Mouse (Mus musculus) 416B (cell line): ENCODE data around the gene Gm49318.
A peak's percentile ranks its signal among the peaks of the same experiment; 100 is the strongest.

Source experiments
- DNase-seq: peaks from one replicate; pipeline ENCODE4 v3.0.0; 2011; ENCODE audit warnings: low read depth

Gene Gm49318

GRCm38 (mm10) chr9:22069881-22070553 is 1.0 kb downstream of the Gm49318 start:
- DNase-seq = peak; percentile 40

DNA sequence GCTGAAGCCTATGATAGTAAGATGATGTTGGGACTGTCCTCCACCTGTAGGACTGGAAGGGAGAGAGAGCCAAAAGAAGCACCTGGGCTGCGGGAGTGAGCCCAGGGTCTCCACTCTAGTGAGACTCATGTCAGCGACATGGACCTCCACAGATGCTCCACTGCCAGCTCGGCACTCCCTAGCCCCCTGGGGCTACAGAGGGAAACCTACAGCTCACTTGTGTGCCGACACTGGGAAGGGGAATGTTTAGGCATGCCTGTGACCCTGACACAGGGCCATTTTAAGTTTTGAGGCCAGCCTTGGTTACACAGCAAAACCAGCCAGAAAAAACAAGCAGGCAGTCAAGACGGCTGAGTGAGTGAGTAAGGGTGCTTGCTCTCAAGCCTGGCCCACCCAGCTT is 3.9 kb downstream of the Gm49318 start:
- DNase-seq = no peak

GRCm38 (mm10) chr9:22066433-22066832 is 4.6 kb downstream of the Gm49318 start:
- DNase-seq = peak; percentile 64

- no peak for DNase-seq
Observed at GRCm38 (mm10) chr9:22065642-22066041, 5.4 kb downstream of the Gm49318 start.

- DNase-seq = no peak
Observed at GRCm38 (mm10) chr9:22064341-22064740, 6.7 kb downstream of the Gm49318 start.

DNA sequence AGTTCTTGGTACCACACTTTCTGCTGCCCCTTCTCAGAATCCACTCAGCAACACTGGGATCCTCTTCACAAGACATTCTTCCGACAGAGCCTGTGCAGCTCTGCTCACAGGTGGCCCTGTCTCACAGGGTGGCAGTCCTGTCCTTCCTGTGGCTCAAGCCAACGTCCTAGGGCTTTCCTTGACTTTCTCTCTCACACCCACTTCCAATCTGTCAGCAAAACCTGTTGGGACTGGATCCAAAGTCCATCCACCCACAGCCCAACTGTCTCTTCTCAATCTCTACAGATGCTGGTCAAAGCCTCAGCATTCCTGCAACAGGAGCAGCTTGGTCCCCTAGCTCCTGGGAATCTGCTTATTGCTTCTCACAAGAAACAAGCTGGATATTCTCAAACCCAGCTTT is 9.7 kb downstream of the Gm49318 start:
- no peak for DNase-seq

DNA sequence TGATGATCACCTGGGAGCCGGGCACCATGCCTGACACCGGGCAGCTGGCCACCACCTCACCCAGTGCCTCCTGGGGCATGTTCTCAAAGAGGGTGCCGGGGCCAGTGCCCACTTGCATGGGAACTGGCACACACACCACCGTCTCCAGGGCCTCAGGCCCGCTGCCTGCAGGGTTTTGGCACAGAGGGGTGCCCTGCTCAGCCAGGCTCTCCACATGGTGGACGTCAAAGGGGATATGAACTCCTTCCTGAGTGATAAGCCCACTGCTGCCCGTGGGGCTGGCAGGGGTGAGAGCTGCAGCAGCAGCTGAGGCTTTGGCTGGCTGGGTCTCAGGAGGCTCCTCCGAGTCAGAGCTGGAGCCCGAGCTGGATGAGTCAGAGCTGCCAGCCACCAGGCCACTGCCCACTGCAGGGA is 13.0 kb downstream of the Gm49318 start:
- peak; percentile 22 for DNase-seq

DNA sequence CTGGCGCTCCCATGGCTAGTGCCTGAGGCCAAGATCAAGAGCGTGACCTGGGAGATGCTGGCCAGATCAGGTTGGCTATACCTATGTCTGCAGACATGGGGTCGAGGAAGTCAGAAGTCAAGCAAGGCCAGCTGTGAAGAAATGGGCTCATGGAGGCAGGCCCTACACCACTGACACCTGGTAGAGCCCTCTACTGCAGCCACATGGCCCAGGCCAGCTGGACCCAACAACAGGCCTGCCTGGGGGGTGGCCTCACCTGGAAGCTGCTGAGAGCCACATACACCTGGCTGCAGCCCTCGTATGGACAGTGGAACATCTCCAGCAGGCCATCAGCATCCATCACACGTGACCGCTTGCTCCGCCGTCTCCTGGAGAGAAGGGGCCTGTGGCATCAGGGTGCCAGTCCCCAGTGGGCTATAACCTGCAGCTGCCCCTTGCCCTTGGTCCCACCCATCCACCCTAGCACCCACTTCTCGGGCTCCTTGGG is 14.0 kb downstream of the Gm49318 start:
- DNase-seq = no peak

GRCm38 (mm10) chr9:22056303-22056910 is 14.7 kb downstream of the Gm49318 start:
- no peak for DNase-seq

DNA sequence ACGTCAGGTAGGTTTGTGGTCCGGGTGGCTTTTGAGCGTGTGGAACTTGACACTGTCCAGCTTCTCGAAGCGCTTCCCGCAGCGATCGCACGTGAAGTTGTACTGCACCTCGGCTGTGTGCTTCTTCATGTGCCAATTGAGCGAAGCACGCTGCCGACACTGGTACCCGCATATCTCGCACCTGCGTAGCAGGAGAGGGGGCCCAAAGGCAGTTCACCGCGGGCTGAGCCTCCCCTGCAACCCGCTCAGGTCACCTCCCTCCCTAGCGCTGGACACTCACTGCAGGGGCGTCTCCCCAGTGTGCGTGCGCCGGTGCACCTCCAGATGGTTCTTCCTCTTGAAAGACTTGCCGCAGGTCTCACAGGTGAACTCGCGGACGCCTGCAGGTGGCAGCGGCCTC is 15.3 kb downstream of the Gm49318 start:
- no peak for DNase-seq

DNA sequence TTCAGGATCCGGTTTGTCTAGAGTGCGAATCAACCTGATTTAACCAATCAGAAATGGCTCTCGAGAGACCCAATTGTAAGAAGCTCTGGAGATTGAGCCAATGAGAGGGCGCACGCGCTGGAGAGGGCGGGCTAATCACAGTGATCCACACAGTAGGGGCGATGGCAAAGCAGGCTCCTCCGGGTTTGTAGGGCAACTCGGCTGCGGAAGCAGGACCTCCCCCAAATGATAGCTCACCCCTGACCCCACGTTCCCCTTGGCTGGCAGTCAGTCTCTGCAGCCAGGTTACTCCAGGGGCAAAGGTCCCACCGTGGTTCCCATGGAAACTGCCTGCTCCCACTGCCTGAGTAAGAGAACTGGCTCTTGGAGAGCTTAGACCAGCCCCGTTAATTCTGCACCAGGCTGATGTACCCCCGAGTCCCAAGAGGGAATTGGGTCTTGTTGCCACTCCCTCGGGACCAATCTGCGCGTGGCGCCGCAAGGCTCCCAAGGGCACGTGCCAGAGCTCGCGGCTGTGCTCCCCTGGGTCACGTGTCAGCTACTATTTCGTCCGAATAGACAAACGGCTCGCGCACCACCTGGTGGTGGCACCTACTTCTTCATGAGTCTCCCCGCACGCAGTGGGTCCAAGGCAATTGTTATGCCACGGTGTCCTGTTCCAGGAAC is 16.5 kb downstream of the Gm49318 start:
- no peak for DNase-seq

- no peak for DNase-seq
Observed at GRCm38 (mm10) chr9:22053657-22054056, 17.4 kb downstream of the Gm49318 start.

- no peak for DNase-seq
Observed at GRCm38 (mm10) chr9:22051958-22052254, 19.2 kb downstream of the Gm49318 start, which contains the start of gene Elavl3. TSS of gene Elavl3 (minus strand) at chr9:22052023.

GRCm38 (mm10) chr9:22051161-22051957 is 19.7 kb downstream of the Gm49318 start:
- DNase-seq = no peak

- DNase-seq = no peak
Observed at GRCm38 (mm10) chr9:22050351-22050889, 20.6 kb downstream of the Gm49318 start.

- no peak for DNase-seq
Observed at GRCm38 (mm10) chr9:22049721-22050270, 21.3 kb downstream of the Gm49318 start.

DNA sequence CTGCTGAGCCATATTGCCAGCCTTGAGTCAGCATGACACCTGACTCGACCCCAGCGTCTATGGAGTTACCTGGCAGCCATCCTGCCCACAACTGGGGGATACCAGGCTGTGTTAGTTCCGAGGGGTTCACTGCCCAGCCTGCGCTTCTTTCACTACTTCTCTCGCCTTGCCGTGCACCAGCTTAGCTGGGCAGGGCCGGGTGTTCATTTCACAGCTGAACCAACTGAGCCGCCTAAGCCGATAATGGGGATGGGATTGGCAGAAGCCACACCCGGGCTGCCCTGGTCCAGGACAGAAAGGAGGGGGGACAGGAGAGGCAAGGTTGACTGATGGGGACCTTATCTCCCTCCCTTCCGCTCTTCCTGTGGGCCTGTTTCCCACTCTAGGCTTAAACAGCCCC is 21.7 kb downstream of the Gm49318 start:
- DNase-seq = no peak

- no peak for DNase-seq
Observed at GRCm38 (mm10) chr9:22047329-22047728, 23.7 kb downstream of the Gm49318 start.

- no peak for DNase-seq
Observed at GRCm38 (mm10) chr9:22041832-22042231, 29.2 kb downstream of the Gm49318 start.

GRCm38 (mm10) chr9:22037826-22038225 is 33.2 kb downstream of the Gm49318 start:
- DNase-seq = no peak

- DNase-seq = no peak
Observed at GRCm38 (mm10) chr9:22035300-22036044, 35.6 kb downstream of the Gm49318 start.
